In the genomic region with DNA sequence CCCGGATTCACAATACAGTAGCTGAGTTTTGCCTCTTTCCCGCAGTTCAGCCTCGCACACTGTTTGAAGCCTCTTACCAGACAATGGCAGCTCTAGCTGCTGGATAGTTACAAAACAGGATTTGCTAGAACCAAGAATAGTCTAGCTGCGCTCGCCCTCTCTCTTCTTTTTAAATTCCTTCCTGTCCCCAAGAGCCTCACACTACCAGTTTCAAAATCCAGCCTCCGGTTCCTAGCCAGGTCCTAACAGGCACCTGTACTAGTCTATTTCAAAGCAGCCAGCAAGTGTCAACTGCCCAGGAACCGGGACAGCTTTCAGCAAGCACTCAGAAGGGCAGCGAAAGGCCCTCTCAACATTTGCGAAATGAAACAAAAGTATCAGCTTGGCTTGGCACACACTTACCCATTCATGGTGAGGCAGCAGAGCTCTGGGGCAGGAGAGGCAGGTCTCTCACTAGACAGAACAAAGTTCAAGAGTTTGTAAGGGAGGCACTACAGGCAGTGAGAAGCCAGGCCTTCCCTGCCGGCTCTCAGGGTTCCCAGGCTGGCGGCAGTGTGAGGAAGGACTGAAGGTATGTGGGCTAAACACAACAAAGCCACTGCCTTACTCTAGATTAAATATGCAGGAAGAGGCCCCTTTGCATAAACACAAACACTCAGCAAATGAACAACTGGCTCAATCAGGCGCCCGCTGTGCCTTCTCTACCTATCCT, we compare ENCODE assay signal across 8 mouse cellular contexts.
DNase-seq lines count a peak whose midpoint lies in the region; ATAC-seq and TF ChIP-seq lines count a peak whose summit lies in the region.

No protein-coding gene starts in this region.

- DNase-seq in retina, postnatal 1 day: peak; percentile 15
- DNase-seq in retina, embryonic 14.5 days (ENCODE audit: low spot score): no peak
- peak; percentile 54 for DNase-seq in forebrain, embryonic 11.5 days (ENCODE audit: low spot score)
- DNase-seq in hindbrain, postnatal 0 days (ENCODE audit: low spot score): peak; percentile 8
- no peak for DNase-seq in liver, embryonic 11.5 days (ENCODE audit: low spot score)
- peak; percentile 62 for DNase-seq in testis, postnatal 14 days (ENCODE audit: low spot score)
- DNase-seq in cerebellum, postnatal 14 days: no peak

- H3K9me3 ChIP-seq in forebrain, embryonic 11.5 days (ENCODE audit: control insufficient read depth, low read length): no peaks in the 10 kb centered on the region
- no peaks in the 10 kb centered on the region for H3K9me3 ChIP-seq in hindbrain, postnatal 0 days (ENCODE audit: low read length)
- no peaks in the 10 kb centered on the region for H3K9me3 ChIP-seq in liver, embryonic 11.5 days (ENCODE audit: control insufficient read depth, low read length)
- no peaks in the 10 kb centered on the region for H3K9me3 ChIP-seq in midbrain, embryonic 16.5 days (replicated peaks; ENCODE audit: control insufficient read depth, low read length, poor library complexity, severe bottlenecking)

- peak overlapping the region; percentile 31; the same call in 1 of the 2 replicates for H3K27ac ChIP-seq in forebrain, embryonic 11.5 days (ENCODE audit: low read depth, low read length)
- peak overlapping the region; percentile 37; the same call in 1 of the 2 replicates for H3K27ac ChIP-seq in hindbrain, postnatal 0 days
- peak overlapping the region; percentile 36; the same call in 1 of the 2 replicates for H3K27ac ChIP-seq in liver, embryonic 11.5 days (ENCODE audit: low read depth, low read length)
- peak overlapping the region; percentile 67 for H3K27ac ChIP-seq in midbrain, embryonic 16.5 days (ENCODE audit: low read length)

- TF ChIP-seq CTCF in hindbrain, postnatal 0 days (IDR thresholded peaks at IDR 0.05; ENCODE audit: low read depth): no peak

- H3K27me3 ChIP-seq in forebrain, embryonic 11.5 days (ENCODE audit: control insufficient read depth, insufficient read depth, low read length): peaks cover 2% of the 10 kb centered on the region; the same call in 1 of the 2 replicates
- H3K27me3 ChIP-seq in hindbrain, postnatal 0 days (ENCODE audit: insufficient read depth, low read length): no peaks in the 10 kb centered on the region
- no peaks in the 10 kb centered on the region for H3K27me3 ChIP-seq in liver, embryonic 11.5 days (replicated peaks; ENCODE audit: control insufficient read depth, insufficient read depth, low read length)
- H3K27me3 ChIP-seq in midbrain, embryonic 16.5 days (ENCODE audit: control insufficient read depth, insufficient read depth, low read depth, low read length): no peaks in the 10 kb centered on the region

- 9% methylated on average over 13 of the region's 13 CpGs for WGBS in forebrain, embryonic 11.5 days
- WGBS in hindbrain, postnatal 0 days: 29% methylated on average over 13 of the region's 13 CpGs
- WGBS in liver, embryonic 11.5 days: 35% methylated on average over 13 of the region's 13 CpGs
- WGBS in midbrain, embryonic 16.5 days: 20% methylated on average over 13 of the region's 13 CpGs

- ATAC-seq in forebrain, embryonic 11.5 days (replicated peaks; ENCODE audit: low FRiP score): 0 out of 2 replicates have a peak, but pooled peaks have one; percentile 36
- ATAC-seq in hindbrain, postnatal 0 days: no peak
- ATAC-seq in liver, embryonic 11.5 days (replicated peaks; ENCODE audit: low FRiP score): no peak
- ATAC-seq in midbrain, embryonic 16.5 days: peak; percentile 52; the same call in 1 of the 2 replicates

- H3K36me3 ChIP-seq in forebrain, embryonic 11.5 days (ENCODE audit: control insufficient read depth, insufficient read depth, low read length): no peaks in the 10 kb centered on the region
- H3K36me3 ChIP-seq in hindbrain, postnatal 0 days (ENCODE audit: insufficient read depth, low read length): no peaks in the 10 kb centered on the region
- no peaks in the 10 kb centered on the region for H3K36me3 ChIP-seq in liver, embryonic 11.5 days (ENCODE audit: control insufficient read depth, insufficient read depth, low read length)
- no peaks in the 10 kb centered on the region for H3K36me3 ChIP-seq in midbrain, embryonic 16.5 days (ENCODE audit: control insufficient read depth, insufficient read depth, low read length)

- peak overlapping the region; percentile 37 for H3K9ac ChIP-seq in forebrain, embryonic 11.5 days (ENCODE audit: low read length)
- H3K9ac ChIP-seq in hindbrain, postnatal 0 days (replicated peaks; ENCODE audit: low read length): no peak overlapping the region
- peak overlapping the region; percentile 38; the same call in 1 of the 2 replicates for H3K9ac ChIP-seq in liver, embryonic 11.5 days (ENCODE audit: low read depth, low read length)
- peak overlapping the region; percentile 32; the same call in 1 of the 2 replicates for H3K9ac ChIP-seq in midbrain, embryonic 16.5 days (ENCODE audit: low read depth, low read length)

- no peak overlapping the region for H3K4me3 ChIP-seq in forebrain, embryonic 11.5 days (ENCODE audit: low read depth, low read length)
- no peak overlapping the region for H3K4me3 ChIP-seq in hindbrain, postnatal 0 days (ENCODE audit: low read length)
- peak overlapping the region; percentile 27 for H3K4me3 ChIP-seq in liver, embryonic 11.5 days (ENCODE audit: low read depth, low read length)
- no peak overlapping the region for H3K4me3 ChIP-seq in midbrain, embryonic 16.5 days (ENCODE audit: low read depth, low read length)

- H3K4me1 ChIP-seq in forebrain, embryonic 11.5 days (replicated peaks; ENCODE audit: control insufficient read depth, insufficient read depth, low read length): peaks cover 41% of the 10 kb centered on the region
- H3K4me1 ChIP-seq in hindbrain, postnatal 0 days (ENCODE audit: insufficient read depth, low read length): peaks cover 6% of the 10 kb centered on the region
- H3K4me1 ChIP-seq in liver, embryonic 11.5 days (replicated peaks; ENCODE audit: control insufficient read depth, insufficient read depth, low read length): peaks cover 30% of the 10 kb centered on the region
- peaks cover 24% of the 10 kb centered on the region for H3K4me1 ChIP-seq in midbrain, embryonic 16.5 days (ENCODE audit: control insufficient read depth, insufficient read depth, low read length)

- peak overlapping the region; percentile 20; the same call in 1 of the 2 replicates for H3K4me2 ChIP-seq in forebrain, embryonic 11.5 days (ENCODE audit: low read depth, low read length, severe bottlenecking)
- H3K4me2 ChIP-seq in hindbrain, postnatal 0 days (ENCODE audit: low read depth, low read length): peak overlapping the region; percentile 36
- peak overlapping the region; percentile 52 for H3K4me2 ChIP-seq in liver, embryonic 11.5 days
- H3K4me2 ChIP-seq in midbrain, embryonic 16.5 days (ENCODE audit: low read length): peak overlapping the region; percentile 19

Comparison
In these comparisons a context has a peak if more than half of its experiments do, and no peak if none do; other contexts are left out.
1. DNase-seq: peak in retina, postnatal 1 day (single experiment), forebrain, embryonic 11.5 days (single experiment), hindbrain, postnatal 0 days (single experiment) and testis, postnatal 14 days (single experiment); none in retina, embryonic 14.5 days (single experiment), liver, embryonic 11.5 days (single experiment) and cerebellum, postnatal 14 days (0 of 2).
2. ATAC-seq: peak in forebrain, embryonic 11.5 days (single experiment) and midbrain, embryonic 16.5 days (single experiment); none in hindbrain, postnatal 0 days (single experiment) and liver, embryonic 11.5 days (single experiment).
3. Peak in every context shown above with its lines, with median percentiles within 50 percentile points of each other: H3K27ac ChIP-seq and H3K4me2 ChIP-seq.